8 mouse cellular contexts compared by ENCODE assay signal in genomic region chr11:32324609-32325008, GRCm38 (mm10). TPM values are rescaled to one million over a fixed set of nuclear protein-coding genes. Genes with fewer than 3 reads are reported as not detected.
DNase-seq lines count a peak whose midpoint lies in the region; ATAC-seq lines count a peak whose summit lies in the region.

No protein-coding gene starts in this region.

- H3K27ac ChIP-seq in forebrain, embryonic 11.5 days (ENCODE audit: low read depth, low read length), result no peak overlapping the region
- no peak overlapping the region for H3K27ac ChIP-seq in heart, embryonic 16.5 days (ENCODE audit: low read length)
- no peak overlapping the region for H3K27ac ChIP-seq in liver, embryonic 15.5 days (replicated peaks)
- no peak overlapping the region for H3K27ac ChIP-seq in neural tube, embryonic 11.5 days (ENCODE audit: low read depth, low read length)
- H3K27ac ChIP-seq in stomach, embryonic 16.5 days (ENCODE audit: low read length), result no peak overlapping the region

- 12% methylated on average over 15 of the region's 15 CpGs for WGBS in forebrain, embryonic 11.5 days
- WGBS in heart, embryonic 16.5 days, result 11% methylated on average over 15 of the region's 15 CpGs
- WGBS in liver, embryonic 15.5 days (ENCODE audit: insufficient replicate concordance), result 11% methylated on average over 15 of the region's 15 CpGs
- WGBS in neural tube, embryonic 11.5 days, result 10% methylated on average over 15 of the region's 15 CpGs
- WGBS in stomach, embryonic 16.5 days, result 11% methylated on average over 15 of the region's 15 CpGs

- H3K27me3 ChIP-seq in forebrain, embryonic 11.5 days (ENCODE audit: control insufficient read depth, insufficient read depth, low read length), result no peaks in the 10 kb centered on the region
- H3K27me3 ChIP-seq in heart, embryonic 16.5 days (ENCODE audit: control insufficient read depth, insufficient read depth, low read length), result no peaks in the 10 kb centered on the region
- H3K27me3 ChIP-seq in liver, embryonic 15.5 days, result peaks cover 58% of the 10 kb centered on the region
- no peaks in the 10 kb centered on the region for H3K27me3 ChIP-seq in neural tube, embryonic 11.5 days (ENCODE audit: control insufficient read depth, insufficient read depth, low read length)
- no peaks in the 10 kb centered on the region for H3K27me3 ChIP-seq in stomach, embryonic 16.5 days (ENCODE audit: control insufficient read depth, insufficient read depth, low read length)

- peak; percentile 75 for DNase-seq in c-Kit-positive CD71-negative TER-119-negative erythroid progenitor cells, embryonic 14.5 days (ENCODE audit: low read depth)
- peak; percentile 97 for DNase-seq in forebrain, embryonic 11.5 days (ENCODE audit: low spot score)
- DNase-seq in kidney, postnatal 25 days, result peak; percentile 87 to 95
- DNase-seq in neural tube, embryonic 11.5 days (ENCODE audit: low spot score), result peak; percentile 93

- no peak overlapping the region for H3K4me3 ChIP-seq in forebrain, embryonic 11.5 days (ENCODE audit: low read depth, low read length)
- H3K4me3 ChIP-seq in heart, embryonic 16.5 days (ENCODE audit: low read length), result peak overlapping the region; percentile 39
- H3K4me3 ChIP-seq in liver, embryonic 15.5 days (replicated peaks), result peak overlapping the region; percentile 30
- no peak overlapping the region for H3K4me3 ChIP-seq in neural tube, embryonic 11.5 days (ENCODE audit: low read depth, low read length)
- H3K4me3 ChIP-seq in stomach, embryonic 16.5 days (replicated peaks; ENCODE audit: low read length), result peak overlapping the region; percentile 40

- H3K4me1 ChIP-seq in forebrain, embryonic 11.5 days (replicated peaks; ENCODE audit: control insufficient read depth, insufficient read depth, low read length), result no peaks in the 10 kb centered on the region
- 0 out of 2 replicates have a peak, but pooled peaks cover 2% of the 10 kb centered on the region for H3K4me1 ChIP-seq in heart, embryonic 16.5 days (ENCODE audit: control insufficient read depth, insufficient read depth, low read length)
- H3K4me1 ChIP-seq in liver, embryonic 15.5 days (replicated peaks), result peaks cover 15% of the 10 kb centered on the region
- H3K4me1 ChIP-seq in neural tube, embryonic 11.5 days (ENCODE audit: control insufficient read depth, insufficient read depth, low read length), result no peaks in the 10 kb centered on the region
- no peaks in the 10 kb centered on the region; the same call in 1 of the 2 replicates for H3K4me1 ChIP-seq in stomach, embryonic 16.5 days (ENCODE audit: control insufficient read depth, insufficient read depth, low read length)

- H3K36me3 ChIP-seq in forebrain, embryonic 11.5 days (ENCODE audit: control insufficient read depth, insufficient read depth, low read length), result no peaks in the 10 kb centered on the region
- H3K36me3 ChIP-seq in heart, embryonic 16.5 days (ENCODE audit: control insufficient read depth, insufficient read depth), result no peaks in the 10 kb centered on the region
- H3K36me3 ChIP-seq in liver, embryonic 15.5 days (replicated peaks), result no peaks in the 10 kb centered on the region
- H3K36me3 ChIP-seq in neural tube, embryonic 11.5 days (ENCODE audit: control insufficient read depth, insufficient read depth, low read length), result no peaks in the 10 kb centered on the region
- H3K36me3 ChIP-seq in stomach, embryonic 16.5 days (ENCODE audit: control insufficient read depth, insufficient read depth, low read length), result no peaks in the 10 kb centered on the region

- no peaks in the 10 kb centered on the region for H3K9me3 ChIP-seq in forebrain, embryonic 11.5 days (ENCODE audit: control insufficient read depth, low read length)
- no peaks in the 10 kb centered on the region for H3K9me3 ChIP-seq in heart, embryonic 16.5 days (replicated peaks; ENCODE audit: control insufficient read depth, low read length)
- H3K9me3 ChIP-seq in liver, embryonic 15.5 days (replicated peaks), result no peaks in the 10 kb centered on the region
- H3K9me3 ChIP-seq in neural tube, embryonic 11.5 days (ENCODE audit: control insufficient read depth, low read length), result no peaks in the 10 kb centered on the region
- no peaks in the 10 kb centered on the region for H3K9me3 ChIP-seq in stomach, embryonic 16.5 days (replicated peaks; ENCODE audit: control insufficient read depth, low read length)

- ATAC-seq in CD4-positive, CD25-positive, alpha-beta regulatory T cell, adult 4 months, result peak; percentile 85
- peak; percentile 85 for ATAC-seq in forebrain, embryonic 11.5 days (replicated peaks; ENCODE audit: low FRiP score)
- peak; percentile 79 for ATAC-seq in heart, embryonic 16.5 days (replicated peaks; ENCODE audit: extremely low read depth, insufficient read depth, low FRiP score)
- ATAC-seq in liver, embryonic 15.5 days (ENCODE audit: insufficient read depth), result peak; percentile 64
- ATAC-seq in neural tube, embryonic 11.5 days (ENCODE audit: insufficient read depth, low FRiP score, low TSS enrichment), result peak; percentile 86
- ATAC-seq in stomach, embryonic 16.5 days (ENCODE audit: insufficient read depth, low FRiP score), result peak; percentile 88

- H3K4me2 ChIP-seq in forebrain, embryonic 11.5 days (ENCODE audit: low read depth, low read length, severe bottlenecking), result peak overlapping the region; percentile 12; the same call in 1 of the 2 replicates
- peak overlapping the region; percentile 56 for H3K4me2 ChIP-seq in heart, embryonic 16.5 days (ENCODE audit: low read depth, low read length)
- peak overlapping the region; percentile 52 for H3K4me2 ChIP-seq in liver, embryonic 15.5 days
- no peak overlapping the region for H3K4me2 ChIP-seq in neural tube, embryonic 11.5 days (ENCODE audit: low read depth)
- peak overlapping the region; percentile 52 for H3K4me2 ChIP-seq in stomach, embryonic 16.5 days (ENCODE audit: low read depth, low read length)

- H3K9ac ChIP-seq in forebrain, embryonic 11.5 days (ENCODE audit: low read length), result no peak overlapping the region
- H3K9ac ChIP-seq in heart, embryonic 16.5 days (ENCODE audit: low read length), result peak overlapping the region; percentile 61; the same call in 1 of the 2 replicates
- no peak overlapping the region for H3K9ac ChIP-seq in liver, embryonic 15.5 days
- H3K9ac ChIP-seq in neural tube, embryonic 11.5 days (ENCODE audit: low read length), result no peak overlapping the region
- H3K9ac ChIP-seq in stomach, embryonic 16.5 days (ENCODE audit: low read length), result peak overlapping the region; percentile 60

RNA-seq across cellular contexts. Expression of gene Sh3pxd2b, which starts 23.0 kb away (rescaled TPM):
- polyA plus RNA-seq in CD4-positive, CD25-positive, alpha-beta regulatory T cell, adult 4 months (2017; shearing (Covaris generic)), result under 1 TPM in 1 of 2 experiments, not detected in 1; 0.28 TPM
- 27.7 and 28.4 TPM in 2 replicates for polyA plus RNA-seq in forebrain, embryonic 11.5 days (2014; fragmentation: Nextera tagmentation; extraction: Ambion mirVana)
- 10.0 and 10.9 TPM in 2 replicates for polyA plus RNA-seq in heart, embryonic 16.5 days (2015; fragmentation: Nextera tagmentation; extraction: Ambion mirVana)
- 1.0 and 1.1 TPM in 2 replicates for polyA plus RNA-seq in liver, embryonic 15.5 days (2015; fragmentation: Nextera tagmentation; extraction: Ambion mirVana)
- 23.7 TPM in 2 replicates for polyA plus RNA-seq in neural tube, embryonic 11.5 days (2014; fragmentation: Nextera tagmentation; extraction: Ambion mirVana)
- polyA plus RNA-seq in stomach, embryonic 16.5 days (2015; fragmentation: Nextera tagmentation; extraction: Ambion mirVana), result 21.3 and 21.5 TPM in 2 replicates

RNA-seq across cellular contexts. Expression of gene Hbq1a, which starts 24.7 kb away (rescaled TPM):
- not detected for polyA plus RNA-seq in CD4-positive, CD25-positive, alpha-beta regulatory T cell, adult 4 months (2017; shearing (Covaris generic))
- polyA plus RNA-seq in forebrain, embryonic 11.5 days (2014; fragmentation: Nextera tagmentation; extraction: Ambion mirVana), result not detected in 2 replicates
- 1.6 and 2.8 TPM in 2 replicates for polyA plus RNA-seq in heart, embryonic 16.5 days (2015; fragmentation: Nextera tagmentation; extraction: Ambion mirVana)
- 7.3 and 8.0 TPM in 2 replicates for polyA plus RNA-seq in liver, embryonic 15.5 days (2015; fragmentation: Nextera tagmentation; extraction: Ambion mirVana)
- 0.42 TPM in 1 of 2 replicates, not detected in the other for polyA plus RNA-seq in neural tube, embryonic 11.5 days (2014; fragmentation: Nextera tagmentation; extraction: Ambion mirVana)
- 0.62 and 1.2 TPM in 2 replicates for polyA plus RNA-seq in stomach, embryonic 16.5 days (2015; fragmentation: Nextera tagmentation; extraction: Ambion mirVana)

RNA-seq across cellular contexts. Expression of gene Hba-a2, which starts 28.3 kb away (rescaled TPM):
- polyA plus RNA-seq in CD4-positive, CD25-positive, alpha-beta regulatory T cell, adult 4 months (2017; shearing (Covaris generic)), result 10 to 100 TPM in 1 of 2 experiments, not detected in 1; 13.1 TPM
- polyA plus RNA-seq in forebrain, embryonic 11.5 days (2014; fragmentation: Nextera tagmentation; extraction: Ambion mirVana), result 5,773 and 5,896 TPM in 2 replicates
- polyA plus RNA-seq in heart, embryonic 16.5 days (2015; fragmentation: Nextera tagmentation; extraction: Ambion mirVana), result 36,578 and 41,568 TPM in 2 replicates
- polyA plus RNA-seq in liver, embryonic 15.5 days (2015; fragmentation: Nextera tagmentation; extraction: Ambion mirVana), result 175,652 and 176,876 TPM in 2 replicates
- polyA plus RNA-seq in neural tube, embryonic 11.5 days (2014; fragmentation: Nextera tagmentation; extraction: Ambion mirVana), result 4,557 and 4,602 TPM in 2 replicates
- polyA plus RNA-seq in stomach, embryonic 16.5 days (2015; fragmentation: Nextera tagmentation; extraction: Ambion mirVana), result 13,147 and 13,964 TPM in 2 replicates

RNA-seq across cellular contexts. Expression of gene Hbq1b, which starts 37.8 kb away (rescaled TPM):
- not detected for polyA plus RNA-seq in CD4-positive, CD25-positive, alpha-beta regulatory T cell, adult 4 months (2017; shearing (Covaris generic))
- polyA plus RNA-seq in forebrain, embryonic 11.5 days (2014; fragmentation: Nextera tagmentation; extraction: Ambion mirVana), result 5.8 and 6.3 TPM in 2 replicates
- polyA plus RNA-seq in heart, embryonic 16.5 days (2015; fragmentation: Nextera tagmentation; extraction: Ambion mirVana), result 1.5 and 1.7 TPM in 2 replicates
- 139 and 151 TPM in 2 replicates for polyA plus RNA-seq in liver, embryonic 15.5 days (2015; fragmentation: Nextera tagmentation; extraction: Ambion mirVana)
- 4.4 and 4.5 TPM in 2 replicates for polyA plus RNA-seq in neural tube, embryonic 11.5 days (2014; fragmentation: Nextera tagmentation; extraction: Ambion mirVana)
- polyA plus RNA-seq in stomach, embryonic 16.5 days (2015; fragmentation: Nextera tagmentation; extraction: Ambion mirVana), result 3.3 and 5.5 TPM in 2 replicates

RNA-seq across cellular contexts. Expression of gene Hba-a1, which starts 41.3 kb away (rescaled TPM):
- polyA plus RNA-seq in CD4-positive, CD25-positive, alpha-beta regulatory T cell, adult 4 months (2017; shearing (Covaris generic)), result 1 to 10 TPM; 3.9 to 4.5 TPM
- 3,025 and 3,069 TPM in 2 replicates for polyA plus RNA-seq in forebrain, embryonic 11.5 days (2014; fragmentation: Nextera tagmentation; extraction: Ambion mirVana)
- polyA plus RNA-seq in heart, embryonic 16.5 days (2015; fragmentation: Nextera tagmentation; extraction: Ambion mirVana), result 15,213 and 16,163 TPM in 2 replicates
- polyA plus RNA-seq in liver, embryonic 15.5 days (2015; fragmentation: Nextera tagmentation; extraction: Ambion mirVana), result 74,460 and 76,487 TPM in 2 replicates
- polyA plus RNA-seq in neural tube, embryonic 11.5 days (2014; fragmentation: Nextera tagmentation; extraction: Ambion mirVana), result 2,190 and 2,258 TPM in 2 replicates
- polyA plus RNA-seq in stomach, embryonic 16.5 days (2015; fragmentation: Nextera tagmentation; extraction: Ambion mirVana), result 5,545 and 5,672 TPM in 2 replicates

Comparison
In these comparisons a context has a peak if more than half of its experiments do, and no peak if none do; other contexts are left out.
1. H3K4me3 ChIP-seq: peak in heart, embryonic 16.5 days (single experiment), liver, embryonic 15.5 days (single experiment) and stomach, embryonic 16.5 days (single experiment); none in forebrain, embryonic 11.5 days (single experiment) and neural tube, embryonic 11.5 days (single experiment).
2. H3K9ac ChIP-seq: peak in heart, embryonic 16.5 days (single experiment) and stomach, embryonic 16.5 days (single experiment); none in forebrain, embryonic 11.5 days (single experiment), liver, embryonic 15.5 days (single experiment) and neural tube, embryonic 11.5 days (single experiment).
3. RNA of gene Hba-a2, which starts 28.3 kb away (polyA plus RNA-seq): 175,652 to 176,876 TPM in liver, embryonic 15.5 days, 36,578 to 41,568 TPM in heart, embryonic 16.5 days, 13,147 to 13,964 TPM in stomach, embryonic 16.5 days, 5,773 to 5,896 TPM in forebrain, embryonic 11.5 days and 4,557 to 4,602 TPM in neural tube, embryonic 11.5 days; 13.1 TPM in CD4-positive, CD25-positive, alpha-beta regulatory T cell, adult 4 months; every median in the first group is over 100 times any median in the second.
4. Peak in every context shown above with its lines, with median percentiles within 50 percentile points of each other: ATAC-seq and DNase-seq.